In genomic region chr13:90136156-90136910, GRCm38 (mm10) we compare ENCODE assay signal across 8 mouse cellular contexts. TPM values are rescaled to one million over a fixed set of nuclear protein-coding genes. Genes with fewer than 3 reads are reported as not detected.
A peak's percentile ranks its signal among the peaks of the same experiment; 100 is the strongest.
DNase-seq lines count a peak whose midpoint lies in the region; ATAC-seq and TF ChIP-seq lines count a peak whose summit lies in the region.

No protein-coding gene starts in this region.

- no peaks in the 10 kb centered on the region for H3K27me3 ChIP-seq in forebrain, embryonic 11.5 days (ENCODE audit: control insufficient read depth, insufficient read depth, low read length)
- no peaks in the 10 kb centered on the region for H3K27me3 ChIP-seq in forebrain, embryonic 10.5 days (ENCODE audit: poor library complexity, severe bottlenecking)
- H3K27me3 ChIP-seq in embryonic facial prominence, embryonic 15.5 days: no peaks in the 10 kb centered on the region
- H3K27me3 ChIP-seq in hindbrain, embryonic 14.5 days (ENCODE audit: control insufficient read depth, insufficient read depth, low read length): no peaks in the 10 kb centered on the region
- H3K27me3 ChIP-seq in midbrain, embryonic 16.5 days (ENCODE audit: control insufficient read depth, insufficient read depth, low read depth, low read length): no peaks in the 10 kb centered on the region
- H3K27me3 ChIP-seq in intestine, postnatal 0 days (replicated peaks; ENCODE audit: control insufficient read depth, insufficient read depth, low read length): no peaks in the 10 kb centered on the region

- ATAC-seq in forebrain, embryonic 11.5 days (replicated peaks; ENCODE audit: low FRiP score): peak; percentile 42; the same call in 1 of the 2 replicates
- ATAC-seq in embryonic facial prominence, embryonic 15.5 days (ENCODE audit: insufficient number of reproducible peaks, low FRiP score, low TSS enrichment, low read depth): no peak
- ATAC-seq in hindbrain, embryonic 14.5 days (ENCODE audit: low FRiP score): peak; percentile 92
- ATAC-seq in midbrain, embryonic 16.5 days: peak; percentile 93
- ATAC-seq in intestine, postnatal 0 days: no peak

- H3K4me1 ChIP-seq in forebrain, embryonic 11.5 days (replicated peaks; ENCODE audit: control insufficient read depth, insufficient read depth, low read length): no peaks in the 10 kb centered on the region
- H3K4me1 ChIP-seq in forebrain, embryonic 10.5 days: peaks cover 3% of the 10 kb centered on the region; the same call in 1 of the 2 replicates
- H3K4me1 ChIP-seq in embryonic facial prominence, embryonic 15.5 days: no peaks in the 10 kb centered on the region
- no peaks in the 10 kb centered on the region for H3K4me1 ChIP-seq in hindbrain, embryonic 14.5 days (replicated peaks; ENCODE audit: control insufficient read depth, insufficient read depth, low read length)
- no peaks in the 10 kb centered on the region for H3K4me1 ChIP-seq in midbrain, embryonic 16.5 days (ENCODE audit: control insufficient read depth, insufficient read depth, low read length)
- no peaks in the 10 kb centered on the region for H3K4me1 ChIP-seq in intestine, postnatal 0 days (replicated peaks; ENCODE audit: control insufficient read depth, insufficient read depth, low read length)

- DNase-seq in forebrain, embryonic 11.5 days (ENCODE audit: low spot score): no peak
- DNase-seq in forebrain, embryonic 10.5 days (ENCODE audit: extremely low spot score, low spot score): no peak
- DNase-seq in 416B (ENCODE audit: low read depth): peak; percentile 57
- DNase-seq in hindbrain, embryonic 14.5 days (ENCODE audit: low spot score): peak; percentile 64
- DNase-seq in embryo, embryonic 9.5 days (ENCODE audit: extremely low spot score): no peak

- no peak overlapping the region for H3K9ac ChIP-seq in forebrain, embryonic 11.5 days (ENCODE audit: low read length)
- no peak overlapping the region for H3K9ac ChIP-seq in embryonic facial prominence, embryonic 15.5 days
- no peak overlapping the region for H3K9ac ChIP-seq in hindbrain, embryonic 14.5 days
- no peak overlapping the region for H3K9ac ChIP-seq in midbrain, embryonic 16.5 days (ENCODE audit: low read depth, low read length)
- H3K9ac ChIP-seq in intestine, postnatal 0 days (ENCODE audit: low read depth, low read length): no peak overlapping the region

- no peak for TF ChIP-seq CTCF in intestine, postnatal 0 days (IDR thresholded peaks at IDR 0.05; ENCODE audit: low read depth)

- H3K4me2 ChIP-seq in forebrain, embryonic 11.5 days (ENCODE audit: low read depth, low read length, severe bottlenecking): no peak overlapping the region
- H3K4me2 ChIP-seq in embryonic facial prominence, embryonic 15.5 days (replicated peaks): no peak overlapping the region
- no peak overlapping the region for H3K4me2 ChIP-seq in hindbrain, embryonic 14.5 days (replicated peaks)
- H3K4me2 ChIP-seq in midbrain, embryonic 16.5 days (ENCODE audit: low read length): no peak overlapping the region
- no peak overlapping the region for H3K4me2 ChIP-seq in intestine, postnatal 0 days (replicated peaks; ENCODE audit: low read depth)

- H3K36me3 ChIP-seq in forebrain, embryonic 11.5 days (ENCODE audit: control insufficient read depth, insufficient read depth, low read length): no peaks in the 10 kb centered on the region
- H3K36me3 ChIP-seq in forebrain, embryonic 10.5 days (replicated peaks): no peaks in the 10 kb centered on the region
- no peaks in the 10 kb centered on the region for H3K36me3 ChIP-seq in embryonic facial prominence, embryonic 15.5 days
- H3K36me3 ChIP-seq in hindbrain, embryonic 14.5 days (replicated peaks; ENCODE audit: control insufficient read depth, insufficient read depth): no peaks in the 10 kb centered on the region
- no peaks in the 10 kb centered on the region for H3K36me3 ChIP-seq in midbrain, embryonic 16.5 days (ENCODE audit: control insufficient read depth, insufficient read depth, low read length)
- no peaks in the 10 kb centered on the region for H3K36me3 ChIP-seq in intestine, postnatal 0 days (ENCODE audit: control insufficient read depth, insufficient read depth)

- WGBS in forebrain, embryonic 11.5 days: 71% methylated on average over 3 of the region's 3 CpGs
- WGBS in forebrain, embryonic 10.5 days: 81% methylated on average over 3 of the region's 3 CpGs
- 79% methylated on average over 3 of the region's 3 CpGs for WGBS in embryonic facial prominence, embryonic 15.5 days
- WGBS in hindbrain, embryonic 14.5 days: 48% methylated on average over 3 of the region's 3 CpGs
- 60% methylated on average over 3 of the region's 3 CpGs for WGBS in midbrain, embryonic 16.5 days
- 80% methylated on average over 3 of the region's 3 CpGs for WGBS in intestine, postnatal 0 days

- no peaks in the 10 kb centered on the region for H3K9me3 ChIP-seq in forebrain, embryonic 11.5 days (ENCODE audit: control insufficient read depth, low read length)
- no peaks in the 10 kb centered on the region for H3K9me3 ChIP-seq in forebrain, embryonic 10.5 days
- H3K9me3 ChIP-seq in embryonic facial prominence, embryonic 15.5 days (replicated peaks): no peaks in the 10 kb centered on the region
- no peaks in the 10 kb centered on the region for H3K9me3 ChIP-seq in hindbrain, embryonic 14.5 days (ENCODE audit: control insufficient read depth, low read length)
- no peaks in the 10 kb centered on the region for H3K9me3 ChIP-seq in midbrain, embryonic 16.5 days (replicated peaks; ENCODE audit: control insufficient read depth, low read length, poor library complexity, severe bottlenecking)
- no peaks in the 10 kb centered on the region for H3K9me3 ChIP-seq in intestine, postnatal 0 days (ENCODE audit: control insufficient read depth)

- no peak overlapping the region for H3K27ac ChIP-seq in forebrain, embryonic 11.5 days (ENCODE audit: low read depth, low read length)
- no peak overlapping the region for H3K27ac ChIP-seq in forebrain, embryonic 10.5 days
- H3K27ac ChIP-seq in embryonic facial prominence, embryonic 15.5 days (replicated peaks): 0 out of 2 replicates have a peak overlapping the region, but pooled peaks have one; percentile 11
- H3K27ac ChIP-seq in hindbrain, embryonic 14.5 days: peak overlapping the region; percentile 63
- H3K27ac ChIP-seq in midbrain, embryonic 16.5 days (ENCODE audit: low read length): no peak overlapping the region
- no peak overlapping the region for H3K27ac ChIP-seq in intestine, postnatal 0 days (ENCODE audit: low read depth, low read length)

- no peak overlapping the region for H3K4me3 ChIP-seq in forebrain, embryonic 11.5 days (ENCODE audit: low read depth, low read length)
- no peak overlapping the region for H3K4me3 ChIP-seq in forebrain, embryonic 10.5 days
- no peak overlapping the region for H3K4me3 ChIP-seq in embryonic facial prominence, embryonic 15.5 days (replicated peaks)
- no peak overlapping the region for H3K4me3 ChIP-seq in hindbrain, embryonic 14.5 days (replicated peaks; ENCODE audit: low read length)
- H3K4me3 ChIP-seq in midbrain, embryonic 16.5 days (ENCODE audit: low read depth, low read length): no peak overlapping the region
- no peak overlapping the region for H3K4me3 ChIP-seq in intestine, postnatal 0 days (ENCODE audit: low read depth, low read length)

RNA-seq across cellular contexts. Expression of gene Xrcc4, which starts 46.9 kb away (rescaled TPM):
- polyA plus RNA-seq in forebrain, embryonic 11.5 days (2014; fragmentation: Nextera tagmentation; extraction: Ambion mirVana): 9.5 and 11.8 TPM in 2 replicates
- 7.4 and 9.5 TPM in 2 replicates for polyA plus RNA-seq in forebrain, embryonic 10.5 days (2016; fragmentation: Nextera tagmentation; extraction: Ambion mirVana)
- polyA plus RNA-seq in embryonic facial prominence, embryonic 15.5 days (2015; fragmentation: Nextera tagmentation; extraction: Ambion mirVana): 11.3 and 13.7 TPM in 2 replicates
- 15.1 and 15.7 TPM in 2 replicates for polyA plus RNA-seq in hindbrain, embryonic 14.5 days (2014; fragmentation: Nextera tagmentation; extraction: Ambion mirVana)
- 16.3 and 18.2 TPM in 2 replicates for polyA plus RNA-seq in midbrain, embryonic 16.5 days (2015; fragmentation: Nextera tagmentation; extraction: Ambion mirVana)
- polyA plus RNA-seq in intestine, postnatal 0 days (2015; fragmentation: Nextera tagmentation; extraction: Ambion mirVana): 14.8 and 16.5 TPM in 2 replicates

RNA-seq across cellular contexts. Expression of gene Tmem167, which starts 47.4 kb away (rescaled TPM):
- 60.5 and 65.6 TPM in 2 replicates for polyA plus RNA-seq in forebrain, embryonic 11.5 days (2014; fragmentation: Nextera tagmentation; extraction: Ambion mirVana)
- polyA plus RNA-seq in forebrain, embryonic 10.5 days (2016; fragmentation: Nextera tagmentation; extraction: Ambion mirVana): 59.5 and 67.8 TPM in 2 replicates
- polyA plus RNA-seq in embryonic facial prominence, embryonic 15.5 days (2015; fragmentation: Nextera tagmentation; extraction: Ambion mirVana): 64.4 and 66.1 TPM in 2 replicates
- polyA plus RNA-seq in hindbrain, embryonic 14.5 days (2014; fragmentation: Nextera tagmentation; extraction: Ambion mirVana): 53.2 and 56.3 TPM in 2 replicates
- polyA plus RNA-seq in midbrain, embryonic 16.5 days (2015; fragmentation: Nextera tagmentation; extraction: Ambion mirVana): 42.7 and 44.3 TPM in 2 replicates
- polyA plus RNA-seq in intestine, postnatal 0 days (2015; fragmentation: Nextera tagmentation; extraction: Ambion mirVana): 85.7 and 90.2 TPM in 2 replicates

Comparison
In these comparisons a context has a peak if more than half of its experiments do, and no peak if none do; other contexts are left out.
1. ATAC-seq: peak in forebrain, embryonic 11.5 days (single experiment), hindbrain, embryonic 14.5 days (single experiment) and midbrain, embryonic 16.5 days (single experiment); none in embryonic facial prominence, embryonic 15.5 days (single experiment) and intestine, postnatal 0 days (single experiment).
2. DNase-seq: peak in 416B (single experiment) and hindbrain, embryonic 14.5 days (single experiment); none in forebrain, embryonic 11.5 days (single experiment), forebrain, embryonic 10.5 days (single experiment) and embryo, embryonic 9.5 days (single experiment).
3. H3K27ac ChIP-seq: peak in embryonic facial prominence, embryonic 15.5 days (single experiment) and hindbrain, embryonic 14.5 days (single experiment); none in forebrain, embryonic 11.5 days (single experiment), forebrain, embryonic 10.5 days (single experiment), midbrain, embryonic 16.5 days (single experiment) and intestine, postnatal 0 days (single experiment).